Mouse (Mus musculus) limb, embryonic 12.5 days (tissue): Measurements from ENCODE around the gene Inpp5a. TPM values are rescaled to one million over a fixed set of nuclear protein-coding genes. Genes with fewer than 3 reads are reported as not detected.

Experiments
- ATAC-seq: fragments of 200-750 bp; cut with Nextera tagmentation; 2 replicates; pipeline ENCODE4 v1.8.0; 2017; ENCODE audit warnings: low read depth, moderate TSS enrichment; ENCODE audit not compliant: insufficient number of reproducible peaks, insufficient read depth, low FRiP score, low TSS enrichment
- H3K27ac ChIP-seq: fragments of 300-500 bp; sonication (generic); 2 replicates; pipeline ENCODE4 v1.5.1; 2016; ENCODE audit warnings: mild to moderate bottlenecking, moderate library complexity
- H3K27me3 ChIP-seq: fragments of 300-500 bp; sonication (generic); 2 replicates; pipeline ENCODE4 v1.6.1; 2016; ENCODE audit warnings: mild to moderate bottlenecking, moderate library complexity
- H3K36me3 ChIP-seq: fragments of 300-500 bp; sonication (generic); 2 replicates; pipeline ENCODE4 v1.6.1; 2016; ENCODE audit warnings: mild to moderate bottlenecking, moderate library complexity
- H3K4me1 ChIP-seq: fragments of 300-500 bp; sonication (generic); replicated peaks from 2 replicates; pipeline ENCODE4 v1.6.1; 2016
- H3K4me2 ChIP-seq: fragments of 300-500 bp; sonication (generic); 2 replicates; pipeline ENCODE4 v1.6.1; 2016; ENCODE audit warnings: mild to moderate bottlenecking, moderate library complexity
- H3K4me3 ChIP-seq: fragments of 300-500 bp; sonication (generic); replicated peaks from 2 replicates; pipeline ENCODE4 v1.5.1; 2016; ENCODE audit warnings: mild to moderate bottlenecking
- H3K9ac ChIP-seq: fragments of 300-500 bp; sonication (generic); replicated peaks from 2 replicates; pipeline ENCODE4 v1.6.1; 2016; ENCODE audit warnings: mild to moderate bottlenecking, moderate library complexity
- H3K9me3 ChIP-seq: fragments of 300-500 bp; sonication (generic); 2 replicates; pipeline ENCODE4 v1.6.1; 2016; ENCODE audit warnings: mild to moderate bottlenecking, moderate library complexity
- WGBS: fragments of 180-500 bp; shearing (Covaris S2); methylation state at CpG from one replicate; pipeline ENCODE4 v1.1.7; 2016; 5-methylcytosine and 5-hydroxymethylcytosine counted together
- polyA plus RNA-seq: library from polyadenylated mRNA; unstranded; fragments of >200 nt; fragmentation: Nextera tagmentation; extraction: Ambion mirVana; gene quantifications from 2 replicates; pipeline ENCODE4 v1.2.1, GENCODE M21; 2016

Inpp5a gene
- polyA plus RNA-seq, 1 experiment from 2014 or later: 26.8 TPM

GRCm38 (mm10) chr7:139362514-139362913 lies 26.4 kb upstream of the Inpp5a start:
- Histone ChIP-seq H3K9ac (no peak overlapping the region), H3K4me3 (no peak overlapping the region), H3K4me2 (no peak overlapping the region), H3K4me1 (peaks cover 27% of the 10 kb centered on the region), H3K36me3 (no peaks in the 10 kb centered on the region), H3K9me3 (no peaks in the 10 kb centered on the region), H3K27me3 (no peaks in the 10 kb centered on the region), H3K27ac (no peak overlapping the region)
- no peak for ATAC-seq
- WGBS: 89% methylated on average over 3 of the region's 3 CpGs

DNA sequence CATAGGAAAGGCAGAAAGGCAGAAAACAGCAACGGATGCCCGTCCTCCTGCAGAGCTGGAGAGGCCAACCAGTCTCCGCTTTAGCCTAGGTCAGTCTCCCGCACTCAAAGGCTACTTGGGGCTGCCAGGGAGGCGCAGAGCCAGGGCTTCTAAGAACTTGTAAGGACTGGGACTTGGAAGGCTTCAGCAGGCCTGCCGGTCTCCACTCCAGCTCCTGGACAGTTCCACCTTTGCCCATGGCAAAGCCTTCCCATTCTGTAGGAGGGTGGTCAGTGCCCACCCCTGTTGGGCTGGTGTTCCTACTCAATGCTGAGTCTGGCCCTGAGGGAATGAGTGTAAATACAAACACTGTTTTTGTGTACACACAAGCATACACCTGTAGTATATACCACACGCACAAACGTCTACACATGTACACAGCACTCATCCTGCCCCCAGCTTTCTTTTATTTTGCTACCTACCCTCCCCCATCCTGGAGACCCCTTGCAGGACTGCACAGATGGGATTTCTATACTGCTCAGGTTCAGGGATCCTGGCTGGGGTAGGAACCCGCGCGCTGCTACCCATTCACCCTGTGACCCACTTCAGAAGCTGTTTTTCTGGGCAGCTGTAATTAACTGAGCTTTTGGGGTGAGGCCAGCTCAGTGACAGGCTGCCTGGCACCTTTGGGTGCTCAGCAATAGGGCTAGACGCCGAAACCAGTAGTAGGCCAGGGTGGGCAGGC lies 25.5 kb upstream of the Inpp5a start:
- peak; percentile 29; the same call in 1 of the 2 replicates for ATAC-seq
- no peaks in the 10 kb centered on the region for H3K36me3 ChIP-seq
- H3K4me1 ChIP-seq: peaks cover 36% of the 10 kb centered on the region

DNA sequence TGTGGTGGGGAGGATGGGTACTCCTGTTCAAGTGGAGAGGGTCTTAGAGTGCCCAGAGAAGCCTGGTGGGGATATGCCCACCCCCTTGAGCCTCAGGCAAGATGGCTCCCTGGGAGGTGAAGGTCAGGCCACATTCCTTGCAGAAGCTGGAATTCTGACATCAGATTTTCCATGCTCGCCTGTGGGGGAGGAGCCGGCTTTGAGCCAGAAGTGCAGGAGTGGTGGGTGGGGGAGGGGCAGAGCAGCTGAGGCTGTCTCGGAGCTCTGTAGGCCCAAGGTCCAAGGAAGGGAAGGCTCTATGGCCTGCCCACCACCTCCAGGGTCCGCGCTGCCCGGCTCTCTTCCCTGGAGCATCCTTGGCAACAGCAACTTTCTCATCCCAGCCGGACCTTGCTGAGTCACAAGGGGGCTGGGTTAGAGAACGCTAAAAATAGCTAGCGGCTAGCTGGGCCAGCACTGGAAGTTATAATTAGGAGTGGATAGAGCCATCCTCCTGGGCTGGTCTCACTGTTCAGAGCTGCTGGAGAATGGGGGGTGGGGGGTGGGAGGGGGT lies 24.8 kb upstream of the Inpp5a start:
- 9% methylated on average over 9 of the region's 9 CpGs for WGBS
- ATAC-seq: peak; percentile 56
- Histone ChIP-seq H3K9ac (no peak overlapping the region), H3K4me2 (peak overlapping the region; percentile 28), H3K4me3 (no peak overlapping the region), H3K4me1 (peaks cover 42% of the 10 kb centered on the region), H3K36me3 (no peaks in the 10 kb centered on the region), H3K27ac (peak overlapping the region; percentile 87), H3K9me3 (no peaks in the 10 kb centered on the region), H3K27me3 (no peaks in the 10 kb centered on the region)

More for the DNA sequence above, 25.5 kb upstream of the Inpp5a start:
- H3K9me3 ChIP-seq: no peaks in the 10 kb centered on the region
- H3K27me3 ChIP-seq: no peaks in the 10 kb centered on the region
- WGBS: 57% methylated on average over 13 of the region's 13 CpGs
- H3K27ac ChIP-seq: peak overlapping the region; percentile 87
- H3K4me3 ChIP-seq: no peak overlapping the region
- no peak overlapping the region for H3K9ac ChIP-seq
- peak overlapping the region; percentile 28 for H3K4me2 ChIP-seq

DNA sequence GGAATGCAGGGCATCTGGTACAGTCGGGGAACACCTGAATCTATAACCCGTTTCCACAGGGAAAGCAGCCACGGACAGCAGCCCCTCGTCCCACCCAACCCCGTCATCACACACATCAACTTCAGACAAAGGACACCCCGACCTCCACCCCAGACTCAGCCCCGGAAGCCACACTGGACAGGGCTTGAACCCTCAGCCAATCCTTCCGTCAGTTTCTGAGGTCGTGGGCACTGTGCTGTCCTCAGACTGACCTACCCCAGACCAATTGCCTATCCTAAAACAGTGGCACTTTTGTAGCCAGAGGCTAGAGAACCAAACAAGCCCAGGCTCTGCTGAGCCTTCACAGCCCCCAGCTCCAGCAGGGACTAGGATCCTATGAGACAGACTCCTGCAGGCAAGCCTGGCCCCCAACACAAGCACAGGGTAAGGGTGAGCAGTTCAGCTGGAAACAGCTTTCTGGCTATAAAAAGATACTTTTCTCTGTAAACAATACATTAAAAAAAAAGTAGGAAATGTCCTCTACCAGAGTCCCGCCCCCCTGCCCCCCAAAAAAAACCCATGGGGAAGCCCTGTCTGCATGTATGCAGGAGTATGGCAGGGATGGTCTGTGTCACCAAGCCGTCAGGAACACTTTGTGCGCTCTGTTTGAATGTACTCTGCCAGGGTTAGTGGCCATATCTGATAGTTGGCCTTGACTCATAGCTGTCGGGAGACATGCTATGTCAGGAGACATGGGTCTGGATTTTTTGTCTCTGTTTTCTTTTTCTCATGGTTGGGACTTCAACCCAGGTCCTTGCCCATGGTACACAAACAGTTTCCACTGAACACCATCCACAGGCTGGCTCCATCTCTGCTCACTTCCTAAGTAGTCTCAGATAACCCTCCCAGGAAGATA lies 23.7 kb upstream of the Inpp5a start:
- Histone ChIP-seq H3K4me3 (no peak overlapping the region), H3K36me3 (no peaks in the 10 kb centered on the region), H3K4me2 (no peak overlapping the region), H3K4me1 (peaks cover 53% of the 10 kb centered on the region), H3K27ac (peak overlapping the region; percentile 87), H3K27me3 (no peaks in the 10 kb centered on the region), H3K9me3 (no peaks in the 10 kb centered on the region), H3K9ac (no peak overlapping the region)
- WGBS: 72% methylated on average over 13 of the region's 13 CpGs
- ATAC-seq: no peak

GRCm38 (mm10) chr7:139366131-139366530 lies 22.8 kb upstream of the Inpp5a start:
- H3K4me2 ChIP-seq: no peak overlapping the region
- H3K27me3 ChIP-seq: no peaks in the 10 kb centered on the region
- no peak overlapping the region for H3K9ac ChIP-seq
- WGBS: 88% methylated on average over 3 of the region's 3 CpGs
- no peaks in the 10 kb centered on the region for H3K9me3 ChIP-seq
- peaks cover 55% of the 10 kb centered on the region for H3K4me1 ChIP-seq
- ATAC-seq: no peak
- H3K4me3 ChIP-seq: no peak overlapping the region
- H3K36me3 ChIP-seq: no peaks in the 10 kb centered on the region
- H3K27ac ChIP-seq: no peak overlapping the region

DNA sequence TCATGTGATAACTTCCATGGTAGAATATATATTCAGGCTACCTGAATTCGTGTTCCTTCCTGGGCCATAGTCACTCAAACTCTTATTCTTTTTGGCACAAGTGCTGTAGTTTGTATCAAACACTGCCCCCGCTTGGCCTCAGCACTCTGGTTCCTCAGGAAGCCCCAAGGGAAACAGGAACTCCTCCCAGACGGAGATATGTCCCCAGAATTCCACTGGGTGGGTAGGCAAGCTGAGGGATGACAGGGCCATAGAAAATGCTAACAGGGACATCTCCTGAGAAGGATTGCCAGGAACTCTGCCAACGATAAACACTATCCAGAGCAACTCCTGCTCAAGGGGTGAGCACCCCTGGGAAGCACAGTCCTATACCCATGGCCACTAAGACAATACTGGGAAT lies 22.4 kb upstream of the Inpp5a start:
- Histone ChIP-seq H3K4me2 (no peak overlapping the region), H3K9ac (no peak overlapping the region), H3K36me3 (no peaks in the 10 kb centered on the region), H3K4me1 (peaks cover 55% of the 10 kb centered on the region), H3K4me3 (no peak overlapping the region), H3K27ac (no peak overlapping the region), H3K9me3 (no peaks in the 10 kb centered on the region), H3K27me3 (no peaks in the 10 kb centered on the region)
- no peak for ATAC-seq
- WGBS: 77% methylated on average over 4 of the region's 4 CpGs

DNA sequence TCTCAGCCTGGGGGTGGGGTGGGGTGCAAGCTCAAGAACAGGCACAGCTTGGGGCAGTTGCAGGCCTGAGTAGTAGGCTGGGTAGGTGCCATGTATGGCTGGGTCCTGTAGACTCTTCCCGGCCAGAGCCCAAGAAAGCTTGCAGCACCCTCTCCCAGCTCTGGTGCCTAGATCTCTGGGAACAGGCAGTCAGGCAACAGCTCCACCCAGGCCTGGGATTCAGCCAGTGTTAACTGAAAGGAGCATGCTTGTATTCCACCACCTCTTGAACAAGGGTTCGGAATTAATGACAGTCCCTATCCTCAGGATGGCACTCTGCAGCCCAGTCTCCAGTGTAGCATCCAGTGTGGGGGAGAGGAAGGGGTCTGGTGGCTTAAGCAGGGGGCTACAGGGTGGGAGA lies 20.7 kb upstream of the Inpp5a start:
- H3K9me3 ChIP-seq: no peaks in the 10 kb centered on the region
- H3K4me3 ChIP-seq: no peak overlapping the region
- H3K4me1 ChIP-seq: peaks cover 52% of the 10 kb centered on the region
- peak overlapping the region; percentile 32; the same call in 1 of the 2 replicates for H3K9ac ChIP-seq
- H3K27ac ChIP-seq: peak overlapping the region; percentile 97
- no peak for ATAC-seq
- H3K4me2 ChIP-seq: no peak overlapping the region
- 86% methylated on average over 2 of the region's 2 CpGs for WGBS
- H3K36me3 ChIP-seq: no peaks in the 10 kb centered on the region
- no peaks in the 10 kb centered on the region for H3K27me3 ChIP-seq

- Histone ChIP-seq H3K9me3 (no peaks in the 10 kb centered on the region), H3K27ac (peak overlapping the region; percentile 97), H3K4me3 (no peak overlapping the region), H3K4me1 (peaks cover 46% of the 10 kb centered on the region), H3K4me2 (no peak overlapping the region), H3K9ac (peak overlapping the region; percentile 32; the same call in 1 of the 2 replicates), H3K36me3 (no peaks in the 10 kb centered on the region), H3K27me3 (no peaks in the 10 kb centered on the region)
- 27% methylated on average over 14 of the region's 14 CpGs for WGBS
- no peak for ATAC-seq
Measured at GRCm38 (mm10) chr7:139368722-139369380, 20.1 kb upstream of the Inpp5a start.

GRCm38 (mm10) chr7:139369501-139370088 lies 19.3 kb upstream of the Inpp5a start:
- Histone ChIP-seq H3K27me3 (no peaks in the 10 kb centered on the region), H3K4me1 (peaks cover 38% of the 10 kb centered on the region)
- ATAC-seq: no peak

DNA sequence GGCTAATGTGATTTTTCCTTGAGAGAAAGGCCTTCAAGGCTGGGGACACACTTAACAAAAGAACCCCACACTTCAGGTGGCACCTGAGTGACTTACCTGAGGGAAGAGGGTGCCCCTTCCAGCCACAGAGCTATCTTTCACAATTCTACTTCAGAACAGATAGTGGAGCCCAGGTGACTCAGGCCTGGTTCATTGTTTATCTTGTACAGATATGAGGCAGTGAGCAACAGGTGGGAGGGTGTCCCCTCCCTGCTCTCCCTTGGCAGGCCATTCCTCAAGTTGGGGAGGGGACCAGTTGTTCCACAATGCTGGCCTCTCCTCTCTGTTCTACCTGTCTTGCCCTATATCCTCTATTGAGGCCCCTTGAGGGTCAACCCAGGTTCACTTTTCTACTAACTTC lies 17.5 kb upstream of the Inpp5a start:
- Histone ChIP-seq H3K27me3 (no peaks in the 10 kb centered on the region), H3K9me3 (no peaks in the 10 kb centered on the region), H3K9ac (no peak overlapping the region), H3K4me3 (no peak overlapping the region), H3K4me2 (no peak overlapping the region), H3K4me1 (peaks cover 28% of the 10 kb centered on the region), H3K36me3 (no peaks in the 10 kb centered on the region), H3K27ac (no peak overlapping the region)
- ATAC-seq: no peak

More at GRCm38 (mm10) chr7:139369501-139370088, 19.3 kb upstream of the Inpp5a start:
- no peak overlapping the region for H3K9ac ChIP-seq
- H3K36me3 ChIP-seq: no peaks in the 10 kb centered on the region
- no peak overlapping the region for H3K4me3 ChIP-seq
- peak overlapping the region; percentile 97 for H3K27ac ChIP-seq
- WGBS: 89% methylated on average over 6 of the region's 6 CpGs
- no peaks in the 10 kb centered on the region for H3K9me3 ChIP-seq
- H3K4me2 ChIP-seq: no peak overlapping the region
